Mouse (Mus musculus): ENCODE results near the gene Csnk1g1. TPM values are rescaled to one million over a fixed set of nuclear protein-coding genes. Genes with fewer than 3 reads are reported as not detected.

Gene Csnk1g1
- total and polyA plus RNA-seq, 2 experiments from 2014 or later, result 14.5 to 26.5 TPM

DNA sequence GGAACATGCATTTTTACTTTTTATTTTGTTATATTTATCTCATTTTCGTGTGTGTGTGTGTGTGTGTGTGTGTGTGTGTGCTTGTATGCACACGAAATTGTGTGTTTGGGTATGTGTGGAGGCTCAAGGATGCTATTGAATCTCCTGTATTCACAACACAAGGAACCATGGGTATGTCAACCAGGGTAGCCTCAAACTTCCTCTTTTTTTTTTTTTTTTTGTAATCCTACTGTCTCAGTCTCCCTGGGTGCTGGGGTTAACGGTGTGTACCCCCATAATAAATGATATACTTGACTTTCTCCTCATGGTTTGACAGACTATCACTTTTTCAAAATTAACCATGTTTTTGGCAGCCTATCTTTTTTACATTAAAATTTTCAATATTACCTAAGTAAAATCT is 5.8 kb upstream of the Csnk1g1 start:
- Histone ChIP-seq H3K27ac (ENCODE audit: low read depth, low read length) (no peak overlapping the region), H3K4me3 (ENCODE audit: low read depth, low read length) (no peak overlapping the region), H3K4me2 (ENCODE audit: low read depth) (no peak overlapping the region), H3K9me3 (ENCODE audit: low read length) (no peaks in the 10 kb centered on the region), H3K9ac (no peak overlapping the region), H3K36me3 (ENCODE audit: insufficient read depth) (no peaks in the 10 kb centered on the region), H3K27me3 (ENCODE audit: insufficient read depth, low read length) (no peaks in the 10 kb centered on the region), H3K4me1 (ENCODE audit: insufficient read depth) (no peaks in the 10 kb centered on the region)
- WGBS, result 98% methylated on average over 3 of the region's 3 CpGs
- TF ChIP-seq CTCF (IDR thresholded peaks at IDR 0.05; ENCODE audit: low read depth), result no peak
- ATAC-seq, result no peak
- DNase-seq, result no peak

DNA sequence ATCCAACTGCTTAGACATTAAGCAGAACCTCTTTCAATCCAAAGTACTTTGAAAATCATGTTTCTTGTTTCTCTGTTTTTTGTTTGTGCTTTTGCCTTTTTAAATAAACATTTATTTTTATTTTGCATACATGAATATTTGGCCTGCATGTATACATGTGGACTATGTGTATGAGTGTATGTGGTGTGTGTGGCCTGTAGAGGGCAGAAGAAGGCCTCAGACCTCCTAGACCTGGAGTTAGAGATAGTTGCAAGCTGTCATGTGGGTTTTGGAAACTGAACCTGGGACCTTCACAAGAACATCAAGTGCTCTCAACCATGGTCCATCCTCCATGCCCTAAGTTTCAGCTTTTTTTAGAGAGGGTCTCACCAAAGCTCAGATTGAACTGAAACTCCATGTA is 5.3 kb upstream of the Csnk1g1 start:
- Histone ChIP-seq H3K36me3 (ENCODE audit: insufficient read depth) (no peaks in the 10 kb centered on the region), H3K9ac (no peak overlapping the region), H3K9me3 (ENCODE audit: low read length) (no peaks in the 10 kb centered on the region), H3K4me2 (ENCODE audit: low read depth) (no peak overlapping the region), H3K4me1 (ENCODE audit: insufficient read depth) (no peaks in the 10 kb centered on the region), H3K27ac (ENCODE audit: low read depth, low read length) (no peak overlapping the region), H3K27me3 (ENCODE audit: insufficient read depth, low read length) (no peaks in the 10 kb centered on the region), H3K4me3 (ENCODE audit: low read depth, low read length) (no peak overlapping the region)
- no peak for ATAC-seq
- no peak for DNase-seq
- 0 out of 2 replicates have a peak, but pooled peaks have one; percentile 3 for TF ChIP-seq CTCF (IDR thresholded peaks at IDR 0.05; ENCODE audit: low read depth)

DNA sequence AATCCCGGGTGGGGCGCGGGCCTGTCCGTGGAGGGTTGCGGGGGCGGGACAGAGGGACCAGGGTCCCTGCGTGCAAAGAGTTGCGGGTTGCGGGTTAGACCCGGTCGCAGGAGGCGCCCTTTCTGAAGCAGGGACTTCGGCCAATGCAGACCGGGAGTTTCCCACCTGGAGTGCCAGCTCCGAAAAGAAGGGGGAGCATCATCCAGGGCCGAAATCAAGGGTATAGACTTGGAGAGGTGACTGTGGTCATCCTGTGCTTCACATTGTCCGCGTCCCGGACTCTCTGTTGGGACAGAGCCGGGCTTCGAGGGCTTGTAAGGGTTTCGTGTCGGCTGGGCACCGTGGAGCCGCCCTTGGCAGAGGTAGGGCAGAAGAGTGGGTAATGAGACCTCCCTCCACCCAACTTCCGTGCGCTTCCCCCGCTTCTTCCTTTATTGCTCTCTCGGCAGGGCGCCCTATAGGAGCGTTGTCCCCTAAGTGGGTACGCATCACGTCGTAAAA is 627 bp downstream of the Csnk1g1 start:
- H3K4me3 ChIP-seq (ENCODE audit: low read depth, low read length), result peak overlapping the region; percentile 83
- no peak for TF ChIP-seq CTCF (IDR thresholded peaks at IDR 0.05; ENCODE audit: low read depth)
- 2% methylated on average over 34 of the region's 34 CpGs for WGBS
- H3K27me3 ChIP-seq (ENCODE audit: insufficient read depth, low read length), result no peaks in the 10 kb centered on the region
- no peaks in the 10 kb centered on the region; the same call in 1 of the 2 replicates for H3K4me1 ChIP-seq (ENCODE audit: insufficient read depth)
- H3K9me3 ChIP-seq (ENCODE audit: low read length), result no peaks in the 10 kb centered on the region
- peak overlapping the region; percentile 84 for H3K27ac ChIP-seq (ENCODE audit: low read depth, low read length)
- DNase-seq, result peak; percentile 43
- H3K36me3 ChIP-seq (ENCODE audit: insufficient read depth), result no peaks in the 10 kb centered on the region
- peak overlapping the region; percentile 77 for H3K9ac ChIP-seq
- ATAC-seq, result no peak
- H3K4me2 ChIP-seq (ENCODE audit: low read depth), result peak overlapping the region; percentile 82

- WGBS, result 5% methylated on average over 4 of the region's 4 CpGs
- H3K27me3 ChIP-seq (ENCODE audit: insufficient read depth, low read length), result no peaks in the 10 kb centered on the region
- ATAC-seq (no peak), DNase-seq (no peak)
- H3K4me3 ChIP-seq (ENCODE audit: low read depth, low read length), result peak overlapping the region; percentile 83
- peak overlapping the region; percentile 77 for H3K9ac ChIP-seq
- peak overlapping the region; percentile 82 for H3K4me2 ChIP-seq (ENCODE audit: low read depth)
- H3K9me3 ChIP-seq (ENCODE audit: low read length), result no peaks in the 10 kb centered on the region
- peak overlapping the region; percentile 84; the same call in 1 of the 2 replicates for H3K27ac ChIP-seq (ENCODE audit: low read depth, low read length)
- no peaks in the 10 kb centered on the region for H3K36me3 ChIP-seq (ENCODE audit: insufficient read depth)
- no peak for TF ChIP-seq CTCF (IDR thresholded peaks at IDR 0.05; ENCODE audit: low read depth)
- no peaks in the 10 kb centered on the region; the same call in 1 of the 2 replicates for H3K4me1 ChIP-seq (ENCODE audit: insufficient read depth)
These were observed 1.1 kb downstream of the Csnk1g1 start for GRCm38 (mm10) chr9:65909837-65910236.

DNA sequence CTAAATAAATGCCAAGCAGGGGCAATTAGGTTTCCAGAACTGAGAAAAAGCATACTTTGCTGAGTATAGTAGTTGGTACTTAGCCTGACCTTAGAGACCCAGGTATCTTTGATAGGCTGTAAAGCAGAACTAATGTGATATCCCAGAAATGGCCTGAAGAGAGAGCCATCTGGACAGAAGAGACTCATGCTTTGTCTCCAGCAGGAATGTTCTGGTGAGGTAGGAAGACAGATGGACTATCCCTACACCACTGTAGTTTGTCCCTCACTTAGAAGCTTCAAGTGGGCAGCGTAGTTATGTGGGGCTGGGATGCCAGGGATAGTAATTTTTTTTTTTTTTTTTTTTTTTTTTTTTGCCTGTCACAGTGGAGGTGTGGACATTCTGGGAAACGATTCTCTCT is 5.3 kb downstream of the Csnk1g1 start:
- no peaks in the 10 kb centered on the region for H3K27me3 ChIP-seq (ENCODE audit: insufficient read depth, low read length)
- H3K4me2 ChIP-seq (ENCODE audit: low read depth), result no peak overlapping the region
- no peaks in the 10 kb centered on the region; the same call in 1 of the 2 replicates for H3K4me1 ChIP-seq (ENCODE audit: insufficient read depth)
- 78% methylated on average over 2 of the region's 2 CpGs for WGBS
- H3K9me3 ChIP-seq (ENCODE audit: low read length), result no peaks in the 10 kb centered on the region
- ATAC-seq, result no peak
- no peak overlapping the region for H3K27ac ChIP-seq (ENCODE audit: low read depth, low read length)
- H3K4me3 ChIP-seq (ENCODE audit: low read depth, low read length), result no peak overlapping the region
- H3K36me3 ChIP-seq (ENCODE audit: insufficient read depth), result no peaks in the 10 kb centered on the region
- TF ChIP-seq CTCF (IDR thresholded peaks at IDR 0.05; ENCODE audit: low read depth), result no peak
- DNase-seq, result no peak
- H3K9ac ChIP-seq, result no peak overlapping the region

GRCm38 (mm10) chr9:65917015-65917414 is 8.3 kb downstream of the Csnk1g1 start:
- no peaks in the 10 kb centered on the region for H3K27me3 ChIP-seq (ENCODE audit: insufficient read depth, low read length)
- no peak overlapping the region for H3K4me3 ChIP-seq (ENCODE audit: low read depth, low read length)
- H3K4me1 ChIP-seq (ENCODE audit: insufficient read depth), result no peaks in the 10 kb centered on the region
- H3K27ac ChIP-seq (ENCODE audit: low read depth, low read length), result no peak overlapping the region
- no peak for TF ChIP-seq CTCF (IDR thresholded peaks at IDR 0.05; ENCODE audit: low read depth)
- 93% methylated on average over 1 of the region's 1 CpGs for WGBS
- H3K9ac ChIP-seq, result no peak overlapping the region
- H3K36me3 ChIP-seq (ENCODE audit: insufficient read depth), result no peaks in the 10 kb centered on the region
- H3K4me2 ChIP-seq (ENCODE audit: low read depth), result no peak overlapping the region
- H3K9me3 ChIP-seq (ENCODE audit: low read length), result no peaks in the 10 kb centered on the region
- DNase-seq, result no peak
- ATAC-seq, result no peak

GRCm38 (mm10) chr9:65928456-65928855 is 19.7 kb downstream of the Csnk1g1 start:
- Histone ChIP-seq H3K4me3 (ENCODE audit: low read depth, low read length) (no peak overlapping the region), H3K27ac (ENCODE audit: low read depth, low read length) (no peak overlapping the region), H3K9ac (no peak overlapping the region), H3K4me1 (ENCODE audit: insufficient read depth) (no peaks in the 10 kb centered on the region), H3K9me3 (ENCODE audit: low read length) (no peaks in the 10 kb centered on the region), H3K4me2 (ENCODE audit: low read depth) (no peak overlapping the region), H3K27me3 (ENCODE audit: insufficient read depth, low read length) (no peaks in the 10 kb centered on the region), H3K36me3 (ENCODE audit: insufficient read depth) (no peaks in the 10 kb centered on the region)
- DNase-seq, result no peak
- ATAC-seq, result no peak
- no peak for TF ChIP-seq CTCF (IDR thresholded peaks at IDR 0.05; ENCODE audit: low read depth)
